In the genomic region with DNA sequence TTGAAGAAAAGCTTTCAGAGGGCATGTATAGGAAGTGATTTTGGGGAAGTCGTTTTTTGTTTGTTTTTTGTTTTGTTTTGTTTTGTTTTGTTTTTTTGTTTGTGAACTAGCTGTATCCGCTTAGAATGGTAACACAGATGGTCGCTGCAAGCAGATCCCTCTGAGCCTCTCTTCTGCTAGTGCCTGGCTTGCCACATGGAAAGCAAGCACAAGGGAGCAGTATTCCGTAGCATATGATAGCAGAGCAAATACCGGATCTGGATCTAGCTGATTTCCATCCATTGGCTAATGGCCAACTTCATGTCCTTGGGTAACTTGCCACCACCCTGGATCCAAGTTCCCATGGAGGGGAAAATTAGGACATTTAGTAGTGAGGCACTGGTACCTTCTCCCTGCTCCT, we compare ENCODE assay signal across 24 mouse cellular contexts.
A peak's percentile ranks its signal among the peaks of the same experiment; 100 is the strongest.
DNase-seq lines count a peak whose midpoint lies in the region; TF ChIP-seq lines count a peak whose summit lies in the region.
"Had no signal": no experiment of that assay in that cellular context is flagged by ENCODE, and none has a peak within 500 bp of the region (broad histone marks: within the 10 kb centered on the region; RNA-seq: fewer than 3 reads in every experiment).

No protein-coding gene starts in this region.

- peak; percentile 31 to 41 for DNase-seq in cerebellum, postnatal 14 days
- no peak for DNase-seq in cerebellum, adult 8-10 months
- DNase-seq in layer of hippocampus, adult 2 months (ENCODE audit: low spot score in 2 of 2) = peak in 1 of 2 experiments; percentile 5
- DNase-seq in layer of hippocampus, postnatal 25 days (ENCODE audit: extremely low spot score in 1 of 2, low spot score in 1 of 2) = no peak
- peak; percentile 26 for DNase-seq in brain, adult 2 months (ENCODE audit: low read depth, low spot score)
- peak; percentile 3 to 21 for DNase-seq in layer of hippocampus, postnatal 10 days (ENCODE audit: low spot score in 2 of 2)
- DNase-seq: adrenal gland, postnatal 25 days; B cell, adult 2 months; cerebellum, adult 9-10 months; gastrocnemius, postnatal 25 days; heart, adult 11 months; kidney, adult 8-10 months; kidney, postnatal 4 days had no signal

- peak; percentile 52 for TF ChIP-seq CTCF in layer of hippocampus, adult 2 months (conservative IDR thresholded peaks at IDR 0.05)

- no peak overlapping the region for H3K4me3 ChIP-seq in layer of hippocampus, adult 2 months
- H3K4me3 ChIP-seq: erythroblast, embryonic 14.5 days; forebrain, embryonic 12.5 days; heart, embryonic 10.5 days; heart, embryonic 15.5 days; limb, embryonic 10.5 days; limb, embryonic 15.5 days; midbrain, embryonic 13.5 days; neural tube, embryonic 13.5 days had no signal

- no peak overlapping the region for H3K27ac ChIP-seq in layer of hippocampus, adult 2 months
- H3K27ac ChIP-seq: forebrain, embryonic 12.5 days; heart, embryonic 10.5 days; heart, embryonic 15.5 days; kidney, postnatal 0 days; limb, embryonic 10.5 days; limb, embryonic 15.5 days; liver, embryonic 14.5 days; macrophage; midbrain, embryonic 13.5 days; neural tube, embryonic 13.5 days had no signal

Comparison
In these comparisons a context has a peak if more than half of its experiments do, and no peak if none do; other contexts are left out.
1. DNase-seq: peak in cerebellum, postnatal 14 days (2 of 2), brain, adult 2 months (single experiment) and layer of hippocampus, postnatal 10 days (2 of 2); none in cerebellum, adult 8-10 months (single experiment) and layer of hippocampus, postnatal 25 days (0 of 2).